Mouse (Mus musculus): ENCODE measurements around the gene Slfn9.

- TF ChIP-seq GATA1 (IDR thresholded peaks at IDR 0.05; ENCODE audit: borderline replicate concordance, low read length) (no peak), FLI1 (IDR thresholded peaks at IDR 0.05; ENCODE audit: low read length) (no peak)
Measured at GRCm38 (mm10) chr11:82962215-82962614, 29.4 kb downstream of the Slfn9 start.
